Comparison of ENCODE assay signal across 7 mouse cellular contexts in genomic region chr6:127446436-127446890, GRCm38 (mm10). TPM values are rescaled to one million over a fixed set of nuclear protein-coding genes. Genes with fewer than 3 reads are reported as not detected.
A peak's percentile ranks its signal among the peaks of the same experiment; 100 is the strongest.
DNase-seq lines count a peak whose midpoint lies in the region; ATAC-seq lines count a peak whose summit lies in the region.

Gene Parp11, plus strand, starts transcription at chr6:127446840.

- ATAC-seq in activated CD4-positive, CD25-positive, alpha-beta regulatory T cell, adult 4 months = peak; percentile 92
- peak; percentile 93 for ATAC-seq in inflammation-experienced regulatory T-cells, adult 6 months
- peak; percentile 72 for ATAC-seq in megakaryocyte progenitor cell, adult 5-6 weeks (replicated peaks; ENCODE audit: poor library complexity)

- intact Hi-C loops in left cerebral cortex, postnatal 10 days (cut with DNase I) = loop anchor here (1.0 to 5.0 kb wide), 3 partner anchors 74 to 499 kb away; no protein-coding TSS in a partner anchor

- peak; percentile 58 to 77 for DNase-seq in cerebellum, postnatal 4 days (ENCODE audit: low spot score in 2 of 2)
- DNase-seq in gastrocnemius, postnatal 10 days = peak; percentile 65
- peak; percentile 63 to 65 for DNase-seq in left cerebral cortex, postnatal 10 days (ENCODE audit: extremely low spot score in 1 of 2, low spot score in 2 of 2)
- DNase-seq in right cerebral cortex, postnatal 14 days = peak; percentile 73

RNA-seq across cellular contexts. Expression of gene Parp11, which starts in this region (rescaled TPM):
- polyA plus RNA-seq in activated CD4-positive, CD25-positive, alpha-beta regulatory T cell, adult 4 months (2017; shearing (Covaris generic)) = 10 to 100 TPM; 51.0 to 52.1 TPM
- total RNA-seq in gastrocnemius, postnatal 10 days (2021) = 1 to 10 TPM; 7.6 to 9.2 TPM
- 10 to 100 TPM; 33.3 to 66.4 (median 57.1) TPM for polyA plus RNA-seq in inflammation-experienced regulatory T-cells, adult 6 months (2017; shearing (Covaris generic))
- 10 to 100 TPM; 40.6 to 45.3 TPM for total RNA-seq in left cerebral cortex, postnatal 10 days (2021)
- 12.4 and 14.0 TPM in 2 replicates for total RNA-seq in megakaryocyte progenitor cell, adult 5-6 weeks (2015)
- total RNA-seq in megakaryocyte progenitor cell, adult 5-6 weeks (2017) = 18.2 and 35.1 TPM in 2 replicates

Comparison
In these comparisons a context has a peak if more than half of its experiments do, and no peak if none do; other contexts are left out.
1. Peak in every context shown above with its lines: DNase-seq and ATAC-seq.